Mouse (Mus musculus) bone marrow, adult 2 months (tissue): ENCODE data around the gene Abca1. TPM values are rescaled to one million over a fixed set of nuclear protein-coding genes. Genes with fewer than 3 reads are reported as not detected.

ENCODE experiments used
- H3K27ac ChIP-seq: fragments of 200-500 bp; 2 replicates; pipeline ENCODE4 v1.5.1; 2012; ENCODE audit warnings: low read depth, mild to moderate bottlenecking, control low read depth, inconsistent platforms, low read length; ENCODE audit not compliant: control insufficient read depth, poor library complexity, insufficient read depth
- H3K4me1 ChIP-seq: fragments of 200-500 bp; 2 replicates; pipeline ENCODE4 v1.6.1; 2011; ENCODE audit warnings: low read length; ENCODE audit not compliant: control insufficient read depth, insufficient read depth
- H3K4me3 ChIP-seq: fragments of 200-500 bp; replicated peaks from 2 replicates; pipeline ENCODE3; 2011; ENCODE audit warnings: mild to moderate bottlenecking, low read depth, low read length, control low read depth; ENCODE audit not compliant: control insufficient read depth
- CTCF ChIP-seq: fragments of 200-500 bp; IDR thresholded peaks from 2 replicates; pipeline ENCODE4 v1.5.1; 2011; ENCODE audit warnings: low read length, control low read depth; ENCODE audit not compliant: control insufficient read depth, insufficient read depth
- POLR2A ChIP-seq: fragments of 200-500 bp; IDR thresholded peaks from 2 replicates; pipeline ENCODE4 v1.6.1; 2011; ENCODE audit warnings: low read depth, mild to moderate bottlenecking, control low read depth, low read length, borderline replicate concordance; ENCODE audit not compliant: control insufficient read depth
- WGBS: fragments of 180-500 bp; shearing (Covaris S2); methylation state at CpG from one replicate; pipeline ENCODE4 v1.1.7; 2018; 5-methylcytosine and 5-hydroxymethylcytosine counted together
- polyA plus RNA-seq: library from polyadenylated mRNA; stranded (reverse); fragments of >200 nt; gene quantifications from 2 replicates; pipeline ENCODE4 v1.2.4, GENCODE M21; 2011; ENCODE audit warnings: low replicate concordance; ENCODE audit not compliant: missing spikeins, insufficient read depth, insufficient read length

Abca1 gene
- polyA plus RNA-seq, 1 experiment = 4.9 TPM

DNA sequence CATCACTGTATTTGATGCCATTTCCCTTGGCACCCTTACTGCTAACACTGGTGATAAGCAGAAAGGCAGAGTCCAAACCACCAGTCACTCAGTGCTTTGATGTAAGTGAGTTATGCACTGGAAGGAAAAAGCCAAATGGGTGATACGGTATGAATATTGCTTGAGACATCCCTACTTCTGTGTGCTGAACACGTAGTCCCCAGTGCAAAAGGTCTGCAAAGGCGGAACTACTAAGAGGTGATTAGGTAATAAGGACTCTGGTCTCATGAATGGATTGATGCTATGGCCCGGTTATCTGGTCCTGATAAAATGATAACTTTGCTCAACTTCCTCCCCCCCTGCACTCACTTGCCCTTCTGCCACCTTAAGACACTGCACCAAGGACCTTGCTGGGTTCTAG lies 26.4 kb upstream of the Abca1 start:
- no peak for TF ChIP-seq POLR2A
- no peak for TF ChIP-seq CTCF
- peaks cover 1% of the 10 kb centered on the region; the same call in 1 of the 2 replicates for H3K4me1 ChIP-seq
- H3K27ac ChIP-seq = no peak overlapping the region
- 45% methylated on average over 4 of the region's 4 CpGs for WGBS
- H3K4me3 ChIP-seq = no peak overlapping the region

DNA sequence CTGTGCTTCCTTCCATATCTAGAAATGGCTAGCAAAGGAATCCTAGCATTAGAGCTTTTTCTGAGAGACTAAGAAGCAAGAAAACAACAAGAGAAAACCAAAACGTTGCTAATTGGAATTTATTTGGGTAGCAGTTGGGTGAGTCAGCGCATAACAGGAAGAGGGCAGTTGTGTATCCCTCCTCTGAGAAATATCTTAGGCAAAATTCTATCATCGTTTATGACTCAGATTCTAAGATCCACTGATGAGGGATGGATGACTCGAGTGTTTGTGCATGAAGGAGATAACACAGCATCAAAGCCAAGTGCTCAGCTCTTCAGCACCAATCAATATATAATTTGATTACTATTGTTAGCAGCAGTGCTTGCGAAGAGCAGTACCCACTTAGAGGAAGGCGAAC lies 21.8 kb upstream of the Abca1 start:
- WGBS = 42% methylated on average over 6 of the region's 6 CpGs
- no peaks in the 10 kb centered on the region for H3K4me1 ChIP-seq
- no peak overlapping the region for H3K4me3 ChIP-seq

GRCm38 (mm10) chr4:53179308-53179820 lies 19.7 kb upstream of the Abca1 start:
- WGBS = 73% methylated on average over 10 of the region's 10 CpGs
- TF ChIP-seq CTCF (no peak), POLR2A (no peak)
- Histone ChIP-seq H3K4me3 (no peak overlapping the region), H3K4me1 (no peaks in the 10 kb centered on the region), H3K27ac (no peak overlapping the region)

More for the DNA sequence above, 21.8 kb upstream of the Abca1 start:
- H3K27ac ChIP-seq = no peak overlapping the region
- TF ChIP-seq CTCF (no peak), POLR2A (no peak)

GRCm38 (mm10) chr4:53178489-53178888 lies 18.8 kb upstream of the Abca1 start:
- Histone ChIP-seq H3K4me3 (no peak overlapping the region), H3K4me1 (no peaks in the 10 kb centered on the region), H3K27ac (no peak overlapping the region)
- 85% methylated on average over 7 of the region's 7 CpGs for WGBS
- no peak for TF ChIP-seq POLR2A
- TF ChIP-seq CTCF = no peak

DNA sequence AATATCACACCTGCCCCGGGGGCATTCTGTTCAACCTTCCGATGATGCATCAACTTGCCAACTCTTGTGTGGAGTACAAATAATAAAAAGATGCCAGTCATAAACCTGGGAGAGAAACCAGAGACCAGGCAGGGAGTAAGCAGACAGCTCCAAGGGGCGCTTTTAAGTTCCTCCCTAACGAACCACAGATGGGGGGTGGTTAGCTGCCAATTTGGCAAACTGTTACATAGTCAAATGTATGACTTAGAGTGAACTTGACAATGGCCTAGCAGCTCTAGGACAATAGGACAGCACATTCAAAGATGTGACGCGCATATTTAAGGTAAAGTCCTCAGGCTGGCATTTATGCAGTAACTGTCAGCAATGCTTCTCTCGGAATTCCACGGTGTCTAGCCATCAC lies 18.0 kb upstream of the Abca1 start:
- 75% methylated on average over 8 of the region's 8 CpGs for WGBS
- H3K27ac ChIP-seq = no peak overlapping the region
- H3K4me1 ChIP-seq = no peaks in the 10 kb centered on the region
- TF ChIP-seq CTCF (no peak), POLR2A (no peak)
- H3K4me3 ChIP-seq = no peak overlapping the region

- 79% methylated on average over 7 of the region's 7 CpGs for WGBS
- TF ChIP-seq CTCF (no peak), POLR2A (no peak)
- Histone ChIP-seq H3K4me1 (no peaks in the 10 kb centered on the region), H3K4me3 (no peak overlapping the region), H3K27ac (no peak overlapping the region)
These were observed 15.2 kb upstream of the Abca1 start for GRCm38 (mm10) chr4:53174906-53175305.

- no peak overlapping the region for H3K27ac ChIP-seq
- 42% methylated on average over 2 of the region's 2 CpGs for WGBS
- TF ChIP-seq POLR2A (no peak), CTCF (no peak)
These were observed 10.7 kb upstream of the Abca1 start for GRCm38 (mm10) chr4:53170403-53170802.

DNA sequence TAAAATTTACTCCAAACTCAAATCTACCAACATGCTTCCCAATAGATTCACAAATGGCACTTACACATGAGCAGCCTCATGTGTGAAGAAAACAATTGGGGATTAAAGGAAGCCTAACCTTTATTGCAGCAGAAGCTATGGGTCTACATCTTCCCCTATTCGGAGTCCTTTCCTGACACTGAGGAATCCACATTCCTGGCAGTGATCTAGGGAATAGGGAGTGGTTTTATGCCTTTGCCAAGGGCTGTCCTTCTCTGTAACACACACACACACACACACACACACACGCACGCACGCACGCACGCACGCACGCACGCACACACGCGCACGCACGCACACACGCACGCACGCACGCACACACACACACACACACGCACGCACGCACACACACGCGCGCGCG lies 5.5 kb upstream of the Abca1 start:
- H3K4me3 ChIP-seq = no peak overlapping the region
- 94% methylated on average over 15 of the region's 25 CpGs for WGBS
- H3K4me1 ChIP-seq = no peaks in the 10 kb centered on the region
- TF ChIP-seq CTCF (no peak), POLR2A (no peak)
- no peak overlapping the region for H3K27ac ChIP-seq

More at GRCm38 (mm10) chr4:53170403-53170802, 10.7 kb upstream of the Abca1 start:
- Histone ChIP-seq H3K4me1 (no peaks in the 10 kb centered on the region), H3K4me3 (no peak overlapping the region)

DNA sequence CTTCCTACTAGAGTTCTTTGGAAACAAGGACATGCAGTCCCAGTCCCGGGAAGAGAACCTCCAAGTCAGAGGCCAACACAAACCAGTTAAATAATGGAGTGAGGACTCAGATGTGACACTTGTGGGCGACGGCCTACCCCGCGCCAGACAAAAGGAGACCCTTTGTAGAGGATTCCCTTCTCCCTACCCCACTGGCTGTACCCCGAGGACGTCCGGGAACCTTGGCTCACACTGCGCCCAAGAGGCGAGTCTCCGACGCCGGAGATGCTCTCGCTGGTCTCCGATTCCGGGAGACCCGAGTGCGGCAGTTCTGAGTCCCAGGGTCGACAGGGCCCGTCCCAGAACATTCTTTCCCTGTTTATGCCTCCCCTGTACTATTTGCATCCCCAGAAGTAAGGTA lies 519 bp downstream of the Abca1 start:
- Histone ChIP-seq H3K4me3 (peak overlapping the region; percentile 49), H3K27ac (0 out of 2 replicates have a peak overlapping the region, but pooled peaks have one; percentile 41), H3K4me1 (no peaks in the 10 kb centered on the region; the same call in 1 of the 2 replicates)
- WGBS = under 1% methylated on average over 20 of the region's 20 CpGs
- TF ChIP-seq CTCF = no peak
- no peak for TF ChIP-seq POLR2A
